Mouse (Mus musculus) embryonic stem cell, embryonic (primary cell): ENCODE data around the gene Mymx.

ENCODE experiments used
- CTCF ChIA-PET, 4 experiments: fragments of 300-600 bp in 2 of 4; fragments of 350-600 bp in 2 of 4; sonication (Branson Sonifier 250); formaldehyde crosslinking; loops; one replicate each; lab custom pipeline; 2022; ENCODE audit warnings: inconsistent platforms in 2 of 4; lab: Charles Lee
- POLR2A ChIA-PET, 4 experiments: fragments of 300-600 bp in 2 of 4; fragments of 350-600 bp in 2 of 4; sonication (Branson Sonifier 250); formaldehyde crosslinking; loops; one replicate each; lab custom pipeline; 2022; ENCODE audit warnings: antibody characterized with exemption in 4 of 4, inconsistent platforms in 1 of 4; lab: Charles Lee

The Mymx gene

DNA sequence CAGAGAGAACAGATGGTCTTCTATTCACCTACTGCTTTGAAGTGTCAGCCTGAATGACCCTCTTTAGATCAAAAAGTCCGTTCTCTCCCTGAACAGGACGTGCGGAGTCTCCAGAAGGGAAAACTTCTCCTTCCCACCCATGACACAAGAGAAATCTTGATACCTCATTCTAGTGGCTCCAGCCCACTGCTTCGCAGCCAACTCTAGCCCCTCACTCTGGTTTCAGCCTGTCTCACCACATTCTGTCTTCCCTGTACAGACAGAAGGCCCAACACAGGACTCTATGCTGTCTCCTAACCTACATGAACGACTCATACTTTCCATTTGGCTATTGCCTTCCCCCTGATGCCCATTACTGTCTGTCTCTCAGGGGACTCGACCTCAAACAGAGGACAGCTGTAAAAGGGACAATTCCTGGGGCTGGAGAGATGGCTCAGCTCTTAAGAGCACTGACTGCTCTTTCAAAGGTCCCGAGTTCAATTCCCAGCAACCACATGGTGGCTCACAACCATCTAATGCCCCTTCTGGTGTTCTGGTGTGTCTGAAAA, 50.6 kb downstream of the Mymx start:
- ChIA-PET POLR2A (interaction anchor here (0.5 to 28.4 kb wide), 15 partner anchors 13 to 348 kb away, joined by 3 to 605 read pairs (median 4); partner anchors contain the start of genes Hsp90ab1 (in 2 of the 4), Spats1 (in 2 of the 4) and Tcte1 (in 1 of the 4)), CTCF (interaction anchor here (0.6 to 3.8 kb wide), 14 partner anchors 8 to 300 kb away, joined by 3 to 41 read pairs (median 4); no protein-coding TSS in a partner anchor)
